ENCODE assay signal across 19 mouse cellular contexts in genomic region chr8:95391101-95391500, GRCm38 (mm10). TPM values are rescaled to one million over a fixed set of nuclear protein-coding genes. Genes with fewer than 3 reads are reported as not detected.
A peak's percentile ranks its signal among the peaks of the same experiment; 100 is the strongest.
DNase-seq lines count a peak whose midpoint lies in the region; ATAC-seq lines count a peak whose summit lies in the region.
"Had no signal": no experiment of that assay in that cellular context is flagged by ENCODE, and none has a peak within 500 bp of the region (broad histone marks: within the 10 kb centered on the region; RNA-seq: fewer than 3 reads in every experiment).

No protein-coding gene starts in this region.

- DNase-seq in heart, postnatal 4 days = no peak
- no peak for DNase-seq in kidney, postnatal 4 days
- no peak for DNase-seq in lung, adult 18-20 months
- DNase-seq: adrenal gland, adult 2 months; adrenal gland, postnatal 25 days; cerebellum, adult 18-20 months; cerebellum, postnatal 10 days; gastrocnemius, adult 2 months; gastrocnemius, postnatal 25 days had no signal

- WGBS in heart, embryonic 13.5 days = 68% methylated on average over 7 of the region's 7 CpGs
- WGBS in kidney, embryonic 15.5 days = 51% methylated on average over 7 of the region's 7 CpGs
- 60% methylated on average over 7 of the region's 7 CpGs for WGBS in lung, embryonic 16.5 days

- H3K27me3 ChIP-seq in heart, embryonic 13.5 days (replicated peaks) = no peaks in the 10 kb centered on the region
- no peaks in the 10 kb centered on the region for H3K27me3 ChIP-seq in kidney, embryonic 15.5 days
- H3K27me3 ChIP-seq in lung, embryonic 16.5 days (ENCODE audit: control insufficient read depth, insufficient read depth, low read depth, low read length) = no peaks in the 10 kb centered on the region
- H3K27me3 ChIP-seq: hindbrain, embryonic 12.5 days had no signal

- H3K36me3 ChIP-seq in heart, embryonic 13.5 days = no peaks in the 10 kb centered on the region
- H3K36me3 ChIP-seq in kidney, embryonic 15.5 days = no peaks in the 10 kb centered on the region
- H3K36me3 ChIP-seq in lung, embryonic 16.5 days (ENCODE audit: control insufficient read depth, insufficient read depth, low read length) = no peaks in the 10 kb centered on the region
- H3K36me3 ChIP-seq: embryonic facial prominence, embryonic 10.5 days; forebrain, embryonic 10.5 days; hindbrain, embryonic 12.5 days had no signal

- ATAC-seq in heart, embryonic 13.5 days (ENCODE audit: extremely low read depth, insufficient number of reproducible peaks, low FRiP score, low TSS enrichment) = no peak
- ATAC-seq in kidney, embryonic 15.5 days (replicated peaks; ENCODE audit: low FRiP score) = no peak
- no peak for ATAC-seq in lung, embryonic 16.5 days (ENCODE audit: low read depth)
- no peak for ATAC-seq in erythroid progenitor cell, adult 5-6 weeks (replicated peaks; ENCODE audit: low FRiP score, poor library complexity, severe bottlenecking)
- ATAC-seq: forebrain, embryonic 14.5 days; hindbrain, embryonic 16.5 days had no signal

- no peaks in the 10 kb centered on the region for H3K9me3 ChIP-seq in heart, embryonic 13.5 days
- H3K9me3 ChIP-seq in kidney, embryonic 15.5 days (replicated peaks) = no peaks in the 10 kb centered on the region
- no peaks in the 10 kb centered on the region for H3K9me3 ChIP-seq in lung, embryonic 16.5 days (ENCODE audit: control insufficient read depth, low read length)
- H3K9me3 ChIP-seq: embryonic facial prominence, embryonic 10.5 days; forebrain, embryonic 10.5 days; hindbrain, embryonic 12.5 days had no signal

- H3K4me3 ChIP-seq in heart, embryonic 13.5 days = no peak overlapping the region
- no peak overlapping the region for H3K4me3 ChIP-seq in kidney, embryonic 15.5 days (replicated peaks)
- H3K4me3 ChIP-seq in lung, embryonic 16.5 days (ENCODE audit: low read length) = no peak overlapping the region
- H3K4me3 ChIP-seq: embryonic facial prominence, embryonic 10.5 days; forebrain, embryonic 10.5 days; gastrocnemius, adult 2 months; hindbrain, embryonic 12.5 days had no signal

- H3K27ac ChIP-seq in heart, embryonic 13.5 days (replicated peaks) = peak overlapping the region; percentile 50
- H3K27ac ChIP-seq in kidney, embryonic 15.5 days = peak overlapping the region; percentile 73
- H3K27ac ChIP-seq in lung, embryonic 16.5 days (ENCODE audit: low read length) = peak overlapping the region; percentile 51
- H3K27ac ChIP-seq: forebrain, embryonic 10.5 days; gastrocnemius, adult 2 months had no signal

- no peak overlapping the region for H3K9ac ChIP-seq in heart, embryonic 13.5 days
- no peak overlapping the region for H3K9ac ChIP-seq in kidney, embryonic 15.5 days
- H3K9ac ChIP-seq in lung, embryonic 16.5 days (ENCODE audit: low read length) = no peak overlapping the region
- H3K9ac ChIP-seq: hindbrain, embryonic 12.5 days had no signal

- no peak overlapping the region for H3K4me2 ChIP-seq in heart, embryonic 13.5 days
- no peak overlapping the region for H3K4me2 ChIP-seq in kidney, embryonic 15.5 days
- H3K4me2 ChIP-seq in lung, embryonic 16.5 days (ENCODE audit: low read depth, low read length) = no peak overlapping the region
- H3K4me2 ChIP-seq: heart, embryonic 11.5 days; hindbrain, embryonic 12.5 days had no signal

- peaks cover 49% of the 10 kb centered on the region for H3K4me1 ChIP-seq in heart, embryonic 13.5 days
- peaks cover 19% of the 10 kb centered on the region for H3K4me1 ChIP-seq in kidney, embryonic 15.5 days
- peaks cover 14% of the 10 kb centered on the region for H3K4me1 ChIP-seq in lung, embryonic 16.5 days (replicated peaks; ENCODE audit: control insufficient read depth, insufficient read depth, low read length)

RNA-seq across cellular contexts. Expression of gene Mmp15, which starts 39.0 kb away (rescaled TPM):
- 42.5 and 43.4 TPM in 2 replicates for polyA plus RNA-seq in heart, embryonic 13.5 days (2015; fragmentation: Nextera tagmentation; extraction: Ambion mirVana)
- 100 to 1,000 TPM; 146 to 149 TPM for total RNA-seq in heart, postnatal 4 days (2021)
- 10.0 and 12.3 TPM in 2 replicates for polyA plus RNA-seq in kidney, embryonic 15.5 days (2015; fragmentation: Nextera tagmentation; extraction: Ambion mirVana)
- 13.1 and 14.1 TPM in 2 replicates for polyA plus RNA-seq in lung, embryonic 16.5 days (2015; fragmentation: Nextera tagmentation; extraction: Ambion mirVana)
- total RNA-seq in erythroid progenitor cell, adult 5-6 weeks (2015; ENCODE audit: low replicate concordance) = not detected in 2 replicates
- not detected in 2 replicates for total RNA-seq in erythroid progenitor cell, adult 5-6 weeks (2017; ENCODE audit: low replicate concordance)

RNA-seq across cellular contexts. Expression of gene Cfap20, which starts 43.6 kb away (rescaled TPM):
- 151 and 167 TPM in 2 replicates for polyA plus RNA-seq in heart, embryonic 13.5 days (2015; fragmentation: Nextera tagmentation; extraction: Ambion mirVana)
- total RNA-seq in heart, postnatal 4 days (2021) = 10 to 100 TPM; 66.9 to 72.9 TPM
- 138 and 139 TPM in 2 replicates for polyA plus RNA-seq in kidney, embryonic 15.5 days (2015; fragmentation: Nextera tagmentation; extraction: Ambion mirVana)
- polyA plus RNA-seq in lung, embryonic 16.5 days (2015; fragmentation: Nextera tagmentation; extraction: Ambion mirVana) = 149 and 156 TPM in 2 replicates
- 30.2 and 44.3 TPM in 2 replicates for total RNA-seq in erythroid progenitor cell, adult 5-6 weeks (2015; ENCODE audit: low replicate concordance)
- total RNA-seq in erythroid progenitor cell, adult 5-6 weeks (2017; ENCODE audit: low replicate concordance) = 13.2 and 20.3 TPM in 2 replicates

RNA-seq across cellular contexts. Expression of gene Usb1, which starts 59.0 kb away (rescaled TPM):
- 25.5 and 29.1 TPM in 2 replicates for polyA plus RNA-seq in heart, embryonic 13.5 days (2015; fragmentation: Nextera tagmentation; extraction: Ambion mirVana)
- 10 to 100 TPM; 20.2 to 22.4 TPM for total RNA-seq in heart, postnatal 4 days (2021)
- 47.0 and 49.0 TPM in 2 replicates for polyA plus RNA-seq in kidney, embryonic 15.5 days (2015; fragmentation: Nextera tagmentation; extraction: Ambion mirVana)
- 39.6 and 45.5 TPM in 2 replicates for polyA plus RNA-seq in lung, embryonic 16.5 days (2015; fragmentation: Nextera tagmentation; extraction: Ambion mirVana)
- total RNA-seq in erythroid progenitor cell, adult 5-6 weeks (2015; ENCODE audit: low replicate concordance) = 5.4 and 13.0 TPM in 2 replicates
- 2.3 TPM in 1 of 2 replicates, not detected in the other for total RNA-seq in erythroid progenitor cell, adult 5-6 weeks (2017; ENCODE audit: low replicate concordance)

RNA-seq across cellular contexts. Expression of gene Zfp319, which starts 59.4 kb away (rescaled TPM):
- 5.6 and 5.9 TPM in 2 replicates for polyA plus RNA-seq in heart, embryonic 13.5 days (2015; fragmentation: Nextera tagmentation; extraction: Ambion mirVana)
- total RNA-seq in heart, postnatal 4 days (2021) = 10 to 100 TPM; 12.5 to 14.3 TPM
- 8.6 and 9.6 TPM in 2 replicates for polyA plus RNA-seq in kidney, embryonic 15.5 days (2015; fragmentation: Nextera tagmentation; extraction: Ambion mirVana)
- polyA plus RNA-seq in lung, embryonic 16.5 days (2015; fragmentation: Nextera tagmentation; extraction: Ambion mirVana) = 8.5 and 9.8 TPM in 2 replicates
- 0.36 and 0.42 TPM in 2 replicates for total RNA-seq in erythroid progenitor cell, adult 5-6 weeks (2015; ENCODE audit: low replicate concordance)
- total RNA-seq in erythroid progenitor cell, adult 5-6 weeks (2017; ENCODE audit: low replicate concordance) = 0.39 and 0.61 TPM in 2 replicates
